Mouse (Mus musculus) C2C12 (cell line): ENCODE results near the gene Cept1. TPM values are rescaled to one million over a fixed set of nuclear protein-coding genes. Genes with fewer than 3 reads are reported as not detected.

Experiments
- H3K27me3 ChIP-seq: one replicate; pipeline ENCODE4 v1.6.1; 2011; ENCODE audit not compliant: control insufficient read depth, insufficient read depth, insufficient read length
- H3K36me3 ChIP-seq: one replicate; pipeline ENCODE4 v1.6.1; 2011; ENCODE audit not compliant: control insufficient read depth, insufficient read depth
- H3K4me3 ChIP-seq: one replicate; pipeline ENCODE4 v1.5.1; 2011; ENCODE audit warnings: mild to moderate bottlenecking, control low read depth; ENCODE audit not compliant: poor library complexity, insufficient read depth, severe bottlenecking
- H3K79me2 ChIP-seq: one replicate; pipeline ENCODE4 v1.6.1; 2011; ENCODE audit not compliant: control insufficient read depth, insufficient read depth
- H3K79me3 ChIP-seq: one replicate; pipeline ENCODE4 v1.6.1; 2011; ENCODE audit warnings: low read depth, control low read depth
- H3ac ChIP-seq: one replicate; pipeline ENCODE3; 2011; ENCODE audit warnings: low read depth; ENCODE audit not compliant: control insufficient read depth, insufficient read length
- CEBPB ChIP-seq: IDR thresholded peaks from one replicate; pipeline ENCODE4 v1.6.1; 2011; ENCODE audit warnings: low read depth, mild to moderate bottlenecking, control low read depth, moderate library complexity
- CTCF ChIP-seq: IDR thresholded peaks from one replicate; pipeline ENCODE4 v1.5.1; 2011; ENCODE audit not compliant: control insufficient read depth, insufficient read depth, insufficient read length
- FOSL1 ChIP-seq: IDR thresholded peaks from one replicate; pipeline ENCODE4 v1.8.0; 2011; ENCODE audit warnings: mild to moderate bottlenecking, low read length; ENCODE audit not compliant: poor library complexity, insufficient read depth, severe bottlenecking
- MAX ChIP-seq: IDR thresholded peaks from one replicate; pipeline ENCODE4 v1.6.1; 2011; ENCODE audit warnings: mild to moderate bottlenecking, control low read depth
- MYOD1 ChIP-seq: IDR thresholded peaks from one replicate; pipeline ENCODE4 v1.6.1; 2011; ENCODE audit warnings: low read depth; ENCODE audit not compliant: control insufficient read depth, insufficient read length
- MYOG ChIP-seq: IDR thresholded peaks from one replicate; pipeline ENCODE4 v1.6.1; 2011; ENCODE audit not compliant: control insufficient read depth, insufficient read length; ENCODE audit errors: extremely low read depth
- USF1 ChIP-seq: IDR thresholded peaks from one replicate; pipeline ENCODE4 v1.6.1; 2011; ENCODE audit warnings: low read depth, mild to moderate bottlenecking, control low read depth, moderate library complexity
- polyA plus RNA-seq: library from polyadenylated mRNA; unstranded; fragments of >200 nt; fragmentation: generic; extraction: Trizol; gene quantifications from one replicate; pipeline ENCODE4 v1.2.1, GENCODE M21; 2012; ENCODE audit warnings: missing spikeins

The Cept1 gene
- polyA plus RNA-seq, 1 experiment = 21.1 TPM

GRCm38 (mm10) chr3:106493882-106494281 lies 53.7 kb downstream of the Cept1 start:
- no peaks in the 10 kb centered on the region for H3K79me3 ChIP-seq
- no peaks in the 10 kb centered on the region for H3K36me3 ChIP-seq
- H3ac ChIP-seq = no peak overlapping the region
- H3K4me3 ChIP-seq = no peak overlapping the region
- H3K27me3 ChIP-seq = no peaks in the 10 kb centered on the region
- H3K79me2 ChIP-seq = no peaks in the 10 kb centered on the region
- TF ChIP-seq FOSL1 (no peak), CEBPB (no peak), USF1 (no peak), MYOG (no peak), MAX (no peak), CTCF (no peak), MYOD1 (no peak)

GRCm38 (mm10) chr3:106493202-106493601 lies 54.4 kb downstream of the Cept1 start:
- Histone ChIP-seq H3K36me3 (no peaks in the 10 kb centered on the region), H3ac (no peak overlapping the region), H3K79me3 (no peaks in the 10 kb centered on the region), H3K27me3 (no peaks in the 10 kb centered on the region), H3K79me2 (no peaks in the 10 kb centered on the region), H3K4me3 (no peak overlapping the region)
- TF ChIP-seq FOSL1 = no peak
- no peak for TF ChIP-seq USF1
- no peak for TF ChIP-seq MYOG
- no peak for TF ChIP-seq MAX
- no peak for TF ChIP-seq CEBPB
- TF ChIP-seq CTCF = no peak
- TF ChIP-seq MYOD1 = no peak

GRCm38 (mm10) chr3:106492723-106493122 lies 54.9 kb downstream of the Cept1 start:
- no peak overlapping the region for H3K4me3 ChIP-seq
- H3K79me2 ChIP-seq = no peaks in the 10 kb centered on the region
- H3K36me3 ChIP-seq = no peaks in the 10 kb centered on the region
- no peaks in the 10 kb centered on the region for H3K27me3 ChIP-seq
- H3ac ChIP-seq = no peak overlapping the region
- TF ChIP-seq USF1 = no peak
- TF ChIP-seq CEBPB = no peak
- TF ChIP-seq FOSL1 = no peak
- no peak for TF ChIP-seq CTCF
- no peak for TF ChIP-seq MYOD1
- TF ChIP-seq MYOG = no peak
- no peak for TF ChIP-seq MAX
- H3K79me3 ChIP-seq = no peaks in the 10 kb centered on the region

GRCm38 (mm10) chr3:106490239-106490638 lies 57.4 kb downstream of the Cept1 start:
- Histone ChIP-seq H3K36me3 (no peaks in the 10 kb centered on the region), H3K79me2 (no peaks in the 10 kb centered on the region), H3K4me3 (no peak overlapping the region), H3K27me3 (no peaks in the 10 kb centered on the region), H3K79me3 (no peaks in the 10 kb centered on the region), H3ac (no peak overlapping the region)
- no peak for TF ChIP-seq USF1
- TF ChIP-seq MYOD1 = no peak
- TF ChIP-seq MAX = no peak
- TF ChIP-seq MYOG = no peak
- TF ChIP-seq FOSL1 = no peak
- no peak for TF ChIP-seq CTCF
- TF ChIP-seq CEBPB = no peak

- Histone ChIP-seq H3K79me3 (no peaks in the 10 kb centered on the region), H3K36me3 (no peaks in the 10 kb centered on the region), H3K27me3 (no peaks in the 10 kb centered on the region), H3ac (no peak overlapping the region), H3K4me3 (no peak overlapping the region), H3K79me2 (no peaks in the 10 kb centered on the region)
- no peak for TF ChIP-seq CTCF
- no peak for TF ChIP-seq MAX
- no peak for TF ChIP-seq MYOG
- no peak for TF ChIP-seq USF1
- TF ChIP-seq FOSL1 = no peak
- no peak for TF ChIP-seq MYOD1
- no peak for TF ChIP-seq CEBPB
Observed at GRCm38 (mm10) chr3:106487551-106487950, 60.1 kb downstream of the Cept1 start.

GRCm38 (mm10) chr3:106485810-106486209 lies 61.8 kb downstream of the Cept1 start:
- Histone ChIP-seq H3K79me3 (no peaks in the 10 kb centered on the region), H3K27me3 (no peaks in the 10 kb centered on the region), H3K36me3 (no peaks in the 10 kb centered on the region), H3ac (no peak overlapping the region), H3K4me3 (no peak overlapping the region), H3K79me2 (no peaks in the 10 kb centered on the region)
- TF ChIP-seq CTCF (no peak), MYOD1 (no peak), FOSL1 (no peak), MAX (no peak), MYOG (no peak), CEBPB (no peak), USF1 (no peak)
